Mouse (Mus musculus) neutrophil, adult 59 days (primary cell): ENCODE measurements around the gene Atg16l1. TPM values are rescaled to one million over a fixed set of nuclear protein-coding genes. Genes with fewer than 3 reads are reported as not detected.

Experiments used
- total RNA-seq, 2 experiments: library from RNA; stranded (reverse); gene quantifications; 1 replicate in 1 of 2; 2 replicates in 1 of 2; pipeline ENCODE4 v1.2.4; 2023

Gene Atg16l1
- 10 to 100 TPM; 38.5 to 39.6 TPM for total RNA-seq

GRCm38 (mm10) chr1:87755641-87756470 is at the start of gene Atg16l1:
TSS of gene Atg16l1 (plus strand) at chr1:87755870.

DNA sequence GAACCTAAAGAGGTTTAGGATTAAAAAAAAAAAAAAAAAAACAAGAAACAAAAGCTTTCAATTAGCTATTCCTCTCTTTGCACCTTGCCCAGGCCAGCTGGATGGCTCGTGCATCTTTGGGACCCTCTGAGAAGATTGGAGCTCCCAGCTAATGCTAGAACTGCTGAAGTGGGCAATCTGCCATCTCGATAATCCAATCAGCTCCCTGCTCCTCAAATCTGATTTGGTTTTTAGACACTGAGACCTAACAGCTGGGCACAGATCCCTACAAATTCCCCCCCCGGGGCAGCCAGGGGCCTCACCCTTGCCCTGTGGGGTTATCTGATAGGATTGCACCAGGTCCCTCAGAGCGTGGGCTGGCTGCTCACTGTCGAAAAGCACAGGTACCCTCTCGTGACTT is 47.9 kb downstream of the Atg16l1 start, which contains the start of gene Sag:
TSS of gene Sag (plus strand) at position 105 of the 400 bp plus-strand sequence.

Other genes starting within 250 kb of the Atg16l1 start
- gene Neu2, start 246.0 kb upstream of the Atg16l1 start, total RNA-seq = not detected
- gene Ngef, start 182.0 kb upstream of the Atg16l1 start, total RNA-seq = not detected
- gene Inpp5d, start 135.6 kb upstream of the Atg16l1 start, total RNA-seq = 100 to 1,000 TPM; 323 to 329 TPM
- gene Sag, start 47.8 kb downstream of the Atg16l1 start, total RNA-seq = 1 to 10 TPM; 2.5 to 3.4 TPM
- 100 to 1,000 TPM; 138 to 162 TPM for gene Dgkd, start 97.4 kb downstream of the Atg16l1 start, total RNA-seq